Mouse (Mus musculus) cerebellum, adult 2 months (tissue): Measurements from ENCODE around the gene Kmt5b. TPM values are rescaled to one million over a fixed set of nuclear protein-coding genes. Genes with fewer than 3 reads are reported as not detected.

Source experiments
- DNase-seq, 2 experiments: peaks; one replicate each; pipeline ENCODE4 v3.0.0; 2021
- H3K27ac ChIP-seq: fragments of 200-500 bp; 2 replicates; pipeline ENCODE4 v1.5.1; 2012; ENCODE audit warnings: low read length, control low read depth, inconsistent platforms; ENCODE audit not compliant: insufficient read depth
- H3K27me3 ChIP-seq: fragments of 200-500 bp; 2 replicates; pipeline ENCODE4 v1.6.1; 2012; ENCODE audit warnings: inconsistent platforms, mild to moderate bottlenecking, low read length, moderate library complexity; ENCODE audit not compliant: control insufficient read depth, insufficient read depth
- H3K4me1 ChIP-seq: fragments of 200-500 bp; 2 replicates; pipeline ENCODE4 v1.6.1; 2011; ENCODE audit warnings: low read length; ENCODE audit not compliant: control insufficient read depth, insufficient read depth
- H3K4me3 ChIP-seq: fragments of 200-500 bp; replicated peaks from 2 replicates; pipeline ENCODE3; 2011; ENCODE audit warnings: mild to moderate bottlenecking, low read depth, low read length, control low read depth; ENCODE audit not compliant: insufficient read depth
- CTCF ChIP-seq: fragments of 200-500 bp; IDR thresholded peaks from 2 replicates; pipeline ENCODE4 v1.5.1; 2011; ENCODE audit warnings: low read depth, mild to moderate bottlenecking, control low read depth, low read length, moderate library complexity, borderline replicate concordance; ENCODE audit not compliant: insufficient read depth
- POLR2A ChIP-seq: fragments of 200-500 bp; IDR thresholded peaks from 2 replicates; pipeline ENCODE4 v1.6.1; 2011; ENCODE audit warnings: low read length, control low read depth, borderline replicate concordance; ENCODE audit not compliant: insufficient read depth
- WGBS: fragments of 180-500 bp; shearing (Covaris S2); methylation state at CpG from one replicate; pipeline ENCODE4 v1.1.7; 2018; 5-methylcytosine and 5-hydroxymethylcytosine counted together
- polyA plus RNA-seq: library from polyadenylated mRNA; depleted of rRNA; stranded (reverse); fragments of >200 nt; gene quantifications from 2 replicates; pipeline ENCODE4 v1.2.3, GENCODE M21; 2012

The Kmt5b gene
- polyA plus RNA-seq, 1 experiment, result 36.9 TPM

GRCm38 (mm10) chr19:3845803-3846406 is 78.7 kb downstream of the Kmt5b start:
- peak; percentile 13; the same call in 1 of the 2 replicates for TF ChIP-seq POLR2A
- no peak for TF ChIP-seq CTCF
- Histone ChIP-seq H3K27ac (peak overlapping the region; percentile 95), H3K4me1 (peaks cover 45% of the 10 kb centered on the region), H3K4me3 (no peak overlapping the region), H3K27me3 (no peaks in the 10 kb centered on the region)
- DNase-seq, result peak; percentile 92 to 98
- 12% methylated on average over 1 of the region's 1 CpGs for WGBS

- peaks cover 46% of the 10 kb centered on the region for H3K4me1 ChIP-seq
- WGBS, result 47% methylated on average over 10 of the region's 10 CpGs
- TF ChIP-seq CTCF, result no peak
- no peak for TF ChIP-seq POLR2A
- H3K27me3 ChIP-seq, result no peaks in the 10 kb centered on the region
- no peak overlapping the region for H3K4me3 ChIP-seq
- peak in 1 of 2 experiments; percentile 36 for DNase-seq
- peak overlapping the region; percentile 86 for H3K27ac ChIP-seq
Measured at GRCm38 (mm10) chr19:3846676-3847604, 79.7 kb downstream of the Kmt5b start.

GRCm38 (mm10) chr19:3847711-3848110 is 80.5 kb downstream of the Kmt5b start:
- no peaks in the 10 kb centered on the region for H3K27me3 ChIP-seq
- 0 out of 2 replicates have a peak overlapping the region, but pooled peaks have one; percentile 5 for H3K27ac ChIP-seq
- no peak overlapping the region for H3K4me3 ChIP-seq
- TF ChIP-seq CTCF (no peak), POLR2A (no peak)
- WGBS, result 84% methylated on average over 5 of the region's 5 CpGs
- peaks cover 40% of the 10 kb centered on the region for H3K4me1 ChIP-seq
- no peak for DNase-seq

GRCm38 (mm10) chr19:3848207-3848808 is 81.1 kb downstream of the Kmt5b start:
- no peak overlapping the region for H3K4me3 ChIP-seq
- H3K4me1 ChIP-seq, result peaks cover 38% of the 10 kb centered on the region
- WGBS, result 96% methylated on average over 7 of the region's 7 CpGs
- no peak for DNase-seq
- no peak overlapping the region for H3K27ac ChIP-seq
- H3K27me3 ChIP-seq, result no peaks in the 10 kb centered on the region
- no peak for TF ChIP-seq POLR2A
- TF ChIP-seq CTCF, result no peak

DNA sequence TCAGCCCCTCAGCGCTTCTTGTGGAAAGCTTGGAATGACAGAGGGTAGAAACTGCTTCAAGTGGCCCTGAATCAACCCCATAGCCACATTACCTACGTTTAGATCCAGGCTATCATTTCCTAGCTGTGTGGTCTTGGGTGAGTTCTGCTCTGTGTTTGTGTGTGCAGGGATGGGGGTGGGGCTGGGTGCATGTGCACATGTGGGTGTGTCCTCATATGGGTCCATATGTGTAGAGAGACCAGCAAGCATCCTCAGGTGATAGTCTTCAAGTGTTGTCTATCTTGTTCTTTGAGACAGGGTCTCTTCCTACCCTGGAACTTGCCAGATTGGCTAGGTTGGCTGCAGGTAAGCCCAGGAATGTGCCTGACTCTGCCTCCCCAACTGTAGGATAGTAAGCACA is 82.0 kb downstream of the Kmt5b start:
- Histone ChIP-seq H3K4me3 (no peak overlapping the region), H3K27me3 (no peaks in the 10 kb centered on the region), H3K4me1 (peaks cover 36% of the 10 kb centered on the region), H3K27ac (no peak overlapping the region)
- no peak for TF ChIP-seq CTCF
- TF ChIP-seq POLR2A, result no peak
- no peak for DNase-seq
- 85% methylated on average over 2 of the region's 2 CpGs for WGBS

DNA sequence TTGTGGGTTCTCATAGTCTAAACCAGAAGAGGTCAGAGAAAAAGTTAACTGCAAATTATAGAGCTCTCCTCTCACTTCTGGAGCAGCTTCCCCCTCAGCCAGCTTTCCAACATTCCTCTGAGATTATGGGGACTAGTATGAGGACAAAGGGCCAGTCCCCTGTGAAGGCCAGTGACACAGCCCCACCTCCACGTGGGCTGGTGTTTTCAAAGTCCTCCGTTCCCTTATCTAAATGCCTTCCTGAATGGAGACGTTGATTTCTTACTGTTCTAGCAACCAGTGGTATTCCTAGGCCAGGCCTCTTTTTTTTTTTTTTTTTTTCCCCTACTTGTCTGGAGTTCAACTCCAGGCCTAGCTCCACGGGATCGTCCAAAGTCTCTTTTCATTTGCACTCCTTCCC is 82.9 kb downstream of the Kmt5b start:
- peaks cover 31% of the 10 kb centered on the region for H3K4me1 ChIP-seq
- no peak for DNase-seq
- WGBS, result 70% methylated on average over 5 of the region's 5 CpGs
- no peaks in the 10 kb centered on the region for H3K27me3 ChIP-seq
- no peak overlapping the region for H3K27ac ChIP-seq
- no peak for TF ChIP-seq POLR2A
- TF ChIP-seq CTCF, result no peak
- no peak overlapping the region for H3K4me3 ChIP-seq

GRCm38 (mm10) chr19:3850847-3851469 is 83.7 kb downstream of the Kmt5b start:
- Histone ChIP-seq H3K4me1 (peaks cover 30% of the 10 kb centered on the region), H3K4me3 (peak overlapping the region; percentile 95), H3K27ac (peak overlapping the region; percentile 79), H3K27me3 (no peaks in the 10 kb centered on the region)
- TF ChIP-seq POLR2A, result no peak
- TF ChIP-seq CTCF, result no peak
- peak in 1 of 2 experiments; percentile 63 for DNase-seq
- WGBS, result 4% methylated on average over 19 of the region's 19 CpGs
